Mouse (Mus musculus): ENCODE measurements at regions not wholly inside any gene's neighbourhood (a gene's known extent, or its start where the extent isn't known, plus 50 kb on each side); places are given as distances from the start of the nearest gene placed in this dataset.

DNA sequence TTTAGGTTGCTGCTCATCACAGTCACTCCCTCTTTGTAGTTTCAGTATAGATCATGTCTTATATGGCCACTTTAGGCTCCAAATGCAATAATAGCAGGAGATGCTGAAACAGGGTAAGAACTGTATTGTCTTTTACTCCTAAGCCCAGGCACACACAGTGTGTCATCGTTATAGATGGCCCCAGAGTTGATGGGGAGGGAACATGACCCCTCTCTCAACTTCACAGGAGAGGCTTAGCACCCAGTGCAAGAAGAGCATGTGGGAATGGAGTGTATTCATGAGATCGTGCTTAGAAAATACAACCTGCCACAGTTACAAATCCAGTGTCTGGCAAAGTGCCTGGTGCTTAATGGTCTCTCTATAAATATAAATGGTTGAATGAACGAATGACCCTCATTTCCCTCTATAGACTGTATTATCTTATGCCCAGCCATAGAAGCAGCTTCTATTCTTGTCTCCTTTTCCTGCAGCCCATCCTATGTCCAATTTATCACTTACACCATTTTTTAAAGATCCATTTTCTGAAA is 363.0 kb downstream of the Sorl1 start:
- no peak for TF ChIP-seq POLR2A (IDR thresholded peaks at IDR 0.05; ENCODE audit: low read depth, low read length)
- no peak for TF ChIP-seq CTCF (conservative IDR thresholded peaks at IDR 0.05; ENCODE audit: insufficient read depth, insufficient read length, low read depth, low read length)
